In genomic region chr15:78425230-78425629, GRCm38 (mm10) we compare ENCODE assay signal across 15 mouse cellular contexts. TPM values are rescaled to one million over a fixed set of nuclear protein-coding genes. Genes with fewer than 3 reads are reported as not detected.
"Had no signal": no experiment of that assay in that cellular context is flagged by ENCODE, and none has a peak within 500 bp of the region (broad histone marks: within the 10 kb centered on the region; RNA-seq: fewer than 3 reads in every experiment).

No protein-coding gene starts in this region.

- H3K9me3 ChIP-seq: limb, embryonic 12.5 days; lung, embryonic 15.5 days; midbrain, embryonic 10.5 days; midbrain, embryonic 15.5 days; stomach, embryonic 15.5 days had no signal

- ATAC-seq: intestine, embryonic 16.5 days; midbrain, embryonic 15.5 days had no signal

- H3K27ac ChIP-seq: limb, embryonic 12.5 days; lung, embryonic 15.5 days; midbrain, embryonic 10.5 days; midbrain, embryonic 15.5 days; stomach, embryonic 15.5 days had no signal

- H3K9ac ChIP-seq: limb, embryonic 12.5 days; lung, embryonic 15.5 days; midbrain, embryonic 15.5 days; stomach, embryonic 15.5 days had no signal

- H3K4me2 ChIP-seq: limb, embryonic 12.5 days; lung, embryonic 15.5 days; midbrain, embryonic 15.5 days; stomach, embryonic 15.5 days had no signal

- H3K36me3 ChIP-seq: lung, embryonic 15.5 days; midbrain, embryonic 15.5 days; stomach, embryonic 15.5 days had no signal

- DNase-seq: layer of hippocampus, adult 9-11 months; right cerebral cortex, postnatal 14 days; thymus, postnatal 36 days had no signal

- H3K27me3 ChIP-seq: midbrain, embryonic 15.5 days had no signal

- H3K4me3 ChIP-seq: limb, embryonic 12.5 days; lung, embryonic 15.5 days; midbrain, embryonic 10.5 days; midbrain, embryonic 15.5 days; stomach, embryonic 15.5 days had no signal

RNA-seq across cellular contexts. Expression of gene Tex33, which starts 29.5 kb away (rescaled TPM):
- total RNA-seq: left cerebral cortex, postnatal 36 days; liver, adult 2 months; megakaryocyte progenitor cell, adult 5-6 weeks had no signal
- polyA plus RNA-seq: intestine, embryonic 16.5 days; limb, embryonic 12.5 days; liver, adult 2 months; liver, embryonic 16.5 days; lung, embryonic 15.5 days; midbrain, embryonic 10.5 days; midbrain, embryonic 15.5 days; neural tube, embryonic 14.5 days; spleen, adult 2 months; stomach, embryonic 15.5 days had no signal

RNA-seq across cellular contexts. Expression of gene Tmprss6, which starts 43.2 kb away (rescaled TPM):
- total RNA-seq: megakaryocyte progenitor cell, adult 5-6 weeks had no signal
